Mouse (Mus musculus) brown adipose tissue, adult 24 weeks (tissue): ENCODE results near the gene Tnrc6b. TPM values are rescaled to one million over a fixed set of nuclear protein-coding genes. Genes with fewer than 3 reads are reported as not detected.

Experiments
- H3K27ac ChIP-seq: fragments of 200-500 bp; replicated peaks from 2 replicates; pipeline ENCODE4 v1.5.1; 2012; ENCODE audit warnings: low read depth, mild to moderate bottlenecking, low read length
- H3K4me1 ChIP-seq: fragments of 200-500 bp; 2 replicates; pipeline ENCODE4 v1.6.1; 2012; ENCODE audit warnings: low read length, mixed read lengths; ENCODE audit not compliant: control insufficient read depth, insufficient read depth, insufficient read length
- H3K4me3 ChIP-seq: fragments of 200-500 bp; 2 replicates; pipeline ENCODE4 v1.5.1; 2012; ENCODE audit warnings: low read depth, mild to moderate bottlenecking, low read length, moderate library complexity; ENCODE audit not compliant: insufficient read depth
- polyA plus RNA-seq: library from polyadenylated mRNA; stranded (reverse); fragments of >200 nt; gene quantifications from 2 replicates; pipeline ENCODE4 v1.2.4, GENCODE M21; 2012; ENCODE audit not compliant: missing spikeins, insufficient read depth, insufficient read length

Tnrc6b gene
- polyA plus RNA-seq, 1 experiment: 17.8 TPM

DNA sequence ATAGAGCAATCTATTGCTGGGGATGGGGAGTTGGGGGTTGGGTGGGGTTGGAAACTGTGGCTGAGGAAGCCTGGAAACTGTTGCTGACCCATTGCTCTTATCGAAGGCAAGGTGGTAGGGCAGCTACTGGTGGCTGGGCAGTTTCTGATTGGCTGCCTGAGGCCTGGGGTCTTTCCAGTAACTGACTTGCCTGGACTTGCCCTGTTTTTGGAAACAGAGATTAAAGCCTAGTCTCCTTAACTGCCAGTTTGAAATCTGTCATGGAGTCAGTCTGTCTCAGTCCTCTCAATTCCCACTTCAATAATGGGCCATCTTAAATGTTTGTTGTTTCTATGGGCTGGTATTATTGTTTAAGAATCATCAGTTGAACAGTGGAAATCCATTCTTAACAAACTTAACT, 63.6 kb downstream of the Tnrc6b start:
- Histone ChIP-seq H3K4me1 (no peaks in the 10 kb centered on the region; the same call in none of the 2 replicates), H3K27ac (no peak overlapping the region), H3K4me3 (no peak overlapping the region)

DNA sequence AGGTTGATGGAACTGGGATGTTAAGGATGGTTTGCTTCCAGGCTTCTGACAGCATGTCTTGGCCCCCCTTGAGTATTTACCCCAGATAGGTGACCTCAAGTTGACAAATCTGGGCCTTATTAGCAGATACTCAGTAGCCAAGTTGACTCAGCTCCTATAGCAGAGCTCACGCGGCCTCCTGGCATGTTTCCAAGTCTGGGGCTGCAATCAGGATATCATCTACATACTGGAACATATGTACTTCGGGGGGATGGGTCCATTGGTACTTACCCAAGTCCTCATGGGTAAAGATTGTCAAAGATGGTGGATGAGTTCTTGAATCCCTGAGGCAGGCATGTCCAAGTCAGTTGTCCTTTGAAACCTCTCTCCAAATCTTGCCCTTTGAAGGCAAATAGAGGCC, 67.9 kb downstream of the Tnrc6b start:
- H3K4me1 ChIP-seq: peaks cover 2% of the 10 kb centered on the region
- no peak overlapping the region for H3K4me3 ChIP-seq
- no peak overlapping the region for H3K27ac ChIP-seq

DNA sequence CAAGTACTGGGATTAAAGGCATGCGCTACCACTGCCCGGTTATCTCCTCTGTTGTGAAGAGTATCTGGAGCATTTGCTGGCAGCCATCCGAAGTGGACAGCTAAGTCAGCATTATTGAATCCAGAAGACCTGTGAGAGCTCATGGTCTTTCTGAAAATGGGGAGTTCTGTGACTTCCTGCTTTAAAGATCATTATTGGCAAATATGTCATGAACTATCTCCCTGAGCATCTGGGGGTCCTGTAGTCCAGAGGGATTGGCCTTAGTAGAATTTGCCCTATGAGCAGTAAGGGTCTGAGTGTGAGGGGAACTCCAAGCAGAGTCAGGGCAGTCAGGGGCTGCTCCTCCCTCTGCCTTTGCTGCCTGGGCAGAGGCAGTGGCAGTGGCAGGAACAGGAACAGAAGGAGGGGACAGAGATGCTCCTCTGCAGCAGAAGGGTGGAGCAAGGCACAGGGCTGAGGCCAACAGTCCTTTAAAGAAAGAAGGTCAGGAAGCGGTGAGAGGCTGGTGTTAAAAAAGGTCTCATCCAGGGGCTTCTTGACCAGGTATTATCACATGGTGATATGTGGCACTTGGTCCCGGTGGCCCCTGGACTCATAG, 69.1 kb downstream of the Tnrc6b start:
- H3K27ac ChIP-seq: no peak overlapping the region
- H3K4me3 ChIP-seq: no peak overlapping the region
- peaks cover 5% of the 10 kb centered on the region for H3K4me1 ChIP-seq

DNA sequence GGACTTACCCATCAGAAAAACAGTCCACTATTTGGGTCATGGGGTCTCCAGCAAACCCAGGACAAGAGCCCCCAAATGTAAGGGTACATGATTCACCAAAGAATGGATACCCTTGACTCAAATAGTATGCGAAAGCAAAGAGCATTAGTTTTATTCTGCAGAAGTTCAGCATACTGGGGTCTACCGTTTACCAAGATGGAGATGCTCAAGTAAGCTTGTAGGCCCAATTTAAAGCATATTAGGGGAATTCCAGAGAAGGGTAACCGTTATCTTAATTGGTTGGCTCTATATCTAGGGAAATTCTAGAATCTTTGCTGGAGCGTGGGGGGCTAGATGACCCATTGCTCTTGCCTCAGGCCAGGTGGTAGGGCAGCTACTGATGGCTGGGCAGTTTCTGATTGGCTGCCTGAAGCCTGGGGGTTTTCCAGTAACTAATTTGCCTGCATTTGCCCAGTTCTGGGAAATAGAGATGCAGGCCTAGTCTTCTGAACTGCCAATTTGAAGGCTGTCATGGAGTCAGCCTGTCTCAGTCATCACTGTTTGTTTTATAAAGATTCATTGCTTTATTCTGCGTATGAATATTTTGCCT, 70.2 kb downstream of the Tnrc6b start:
- H3K27ac ChIP-seq: no peak overlapping the region
- H3K4me1 ChIP-seq: peaks cover 5% of the 10 kb centered on the region
- H3K4me3 ChIP-seq: no peak overlapping the region

DNA sequence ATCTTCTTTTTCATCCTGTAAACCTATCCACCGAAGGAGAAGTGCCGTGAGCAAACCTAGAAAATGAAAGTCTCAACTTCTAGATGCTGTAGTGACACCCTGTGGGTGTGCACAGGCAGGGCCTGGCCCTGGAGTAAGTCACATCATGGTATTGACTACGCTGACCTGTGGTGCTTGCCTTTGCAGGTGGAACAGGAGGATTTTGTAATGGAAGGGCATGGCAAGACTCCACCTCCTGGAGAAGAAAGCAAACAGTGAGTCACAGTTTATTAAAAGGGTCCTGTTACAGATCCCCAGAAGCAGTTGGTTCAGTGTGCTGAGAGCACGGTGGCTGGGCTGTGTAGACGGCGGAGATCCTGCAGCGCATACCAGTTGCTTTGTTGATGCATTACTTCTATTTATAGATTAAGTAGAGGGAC, 73.4 kb downstream of the Tnrc6b start:
- Histone ChIP-seq H3K27ac (no peak overlapping the region), H3K4me1 (peaks cover 5% of the 10 kb centered on the region), H3K4me3 (no peak overlapping the region)

DNA sequence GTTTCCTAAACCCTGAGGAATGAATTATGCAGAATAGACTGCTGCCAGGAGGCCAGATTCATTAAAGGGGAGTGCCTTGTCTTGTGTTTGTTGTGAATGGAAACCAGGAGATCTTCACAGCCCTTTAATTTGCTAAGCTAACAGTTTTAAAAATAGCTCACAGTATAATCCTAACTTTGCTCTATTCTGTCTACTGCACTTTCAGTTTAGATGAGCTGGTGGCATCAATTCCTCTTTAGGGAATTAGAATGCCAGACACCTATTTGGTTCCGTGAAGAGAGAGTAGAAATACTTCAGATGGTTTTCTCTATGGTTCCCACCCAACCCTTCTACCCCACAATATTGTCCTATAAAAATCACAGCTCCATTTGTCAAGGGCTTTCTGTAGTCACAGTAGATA, 74.6 kb downstream of the Tnrc6b start:
- H3K27ac ChIP-seq: no peak overlapping the region
- H3K4me3 ChIP-seq: no peak overlapping the region
- H3K4me1 ChIP-seq: peaks cover 3% of the 10 kb centered on the region; the same call in 1 of the 2 replicates

DNA sequence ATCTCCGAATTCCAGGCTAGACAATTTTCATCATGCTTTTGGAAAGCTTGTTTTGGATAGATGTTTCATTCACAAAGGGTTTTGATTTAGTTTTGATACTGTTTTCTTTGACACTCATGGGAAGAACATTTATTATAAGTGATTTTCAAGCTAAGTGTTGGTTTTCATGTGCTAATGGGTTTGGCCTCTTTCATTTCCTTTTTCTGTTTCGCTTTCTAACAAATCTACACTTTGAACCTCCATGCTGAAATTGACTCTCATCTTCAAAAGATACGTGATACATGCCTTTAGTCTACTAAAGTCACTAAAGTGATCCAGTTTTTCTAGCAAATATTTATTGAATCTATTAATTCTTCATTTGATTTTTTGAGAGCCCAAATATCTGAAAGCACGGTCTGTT, 76.6 kb downstream of the Tnrc6b start:
- no peak overlapping the region for H3K4me3 ChIP-seq
- H3K27ac ChIP-seq: no peak overlapping the region
- H3K4me1 ChIP-seq: peaks cover 3% of the 10 kb centered on the region; the same call in 1 of the 2 replicates

DNA sequence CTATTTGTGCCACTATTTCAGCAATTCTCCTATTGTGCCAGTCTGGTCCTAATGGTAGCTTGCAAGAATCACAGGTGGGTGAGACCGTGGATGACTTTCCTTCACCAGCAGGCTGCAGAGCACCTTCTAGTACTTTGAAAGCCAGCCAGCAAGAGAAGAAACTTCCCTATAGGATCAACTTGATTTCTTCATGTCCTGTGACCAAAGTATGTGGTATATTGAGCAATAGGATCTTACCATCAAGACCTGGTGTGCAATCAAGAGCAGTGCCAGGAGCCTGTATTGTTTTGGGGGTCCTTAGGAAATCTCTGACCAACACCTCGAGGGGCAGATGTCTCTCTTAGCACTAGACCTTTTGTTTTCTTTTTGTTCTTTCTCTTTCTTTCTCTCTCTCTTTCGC, 81.4 kb downstream of the Tnrc6b start:
- Histone ChIP-seq H3K4me3 (no peak overlapping the region), H3K4me1 (peaks cover 5% of the 10 kb centered on the region; the same call in 1 of the 2 replicates), H3K27ac (no peak overlapping the region)

DNA sequence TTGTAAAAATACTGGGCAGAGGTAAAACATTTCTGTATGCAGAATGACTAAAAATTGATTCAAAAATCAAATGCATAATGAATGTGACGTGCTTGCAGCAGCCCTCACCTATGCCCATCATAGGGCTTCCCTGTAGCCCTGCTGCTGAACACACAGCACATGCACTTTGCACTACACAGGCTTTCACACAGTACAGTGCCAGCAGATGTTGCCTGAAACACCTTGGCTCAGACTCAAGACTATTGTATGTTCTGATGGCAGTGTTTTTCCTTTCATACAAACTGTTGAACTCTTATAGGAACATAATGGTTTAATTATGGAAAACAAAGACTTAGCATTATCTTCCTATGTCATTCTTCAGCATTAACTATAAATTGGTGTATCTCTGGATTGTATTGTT, 84.0 kb downstream of the Tnrc6b start:
- Histone ChIP-seq H3K27ac (no peak overlapping the region), H3K4me3 (no peak overlapping the region), H3K4me1 (peaks cover 5% of the 10 kb centered on the region; the same call in 1 of the 2 replicates)

DNA sequence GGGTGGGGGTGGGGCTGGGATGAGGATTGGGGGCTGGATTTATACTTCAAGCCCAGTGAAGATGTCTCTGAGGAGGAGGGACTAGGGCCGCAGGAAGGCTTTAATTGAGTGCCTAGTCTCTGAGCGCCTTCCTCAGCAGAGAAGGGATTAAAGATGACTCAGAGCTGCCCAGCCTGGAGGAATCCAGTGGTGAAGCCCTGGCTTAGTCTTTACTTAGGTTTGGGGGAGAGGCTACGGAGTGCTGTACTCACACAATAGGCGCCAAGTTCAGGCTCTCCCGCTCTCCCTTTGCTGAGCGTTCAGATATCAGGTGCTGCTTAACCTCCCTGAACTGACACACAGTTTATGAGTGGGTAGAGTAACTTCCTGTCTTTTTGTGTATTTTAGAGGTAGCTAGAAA, 86.6 kb downstream of the Tnrc6b start:
- Histone ChIP-seq H3K4me1 (peaks cover 9% of the 10 kb centered on the region), H3K4me3 (peak overlapping the region; percentile 43), H3K27ac (peak overlapping the region; percentile 79)

DNA sequence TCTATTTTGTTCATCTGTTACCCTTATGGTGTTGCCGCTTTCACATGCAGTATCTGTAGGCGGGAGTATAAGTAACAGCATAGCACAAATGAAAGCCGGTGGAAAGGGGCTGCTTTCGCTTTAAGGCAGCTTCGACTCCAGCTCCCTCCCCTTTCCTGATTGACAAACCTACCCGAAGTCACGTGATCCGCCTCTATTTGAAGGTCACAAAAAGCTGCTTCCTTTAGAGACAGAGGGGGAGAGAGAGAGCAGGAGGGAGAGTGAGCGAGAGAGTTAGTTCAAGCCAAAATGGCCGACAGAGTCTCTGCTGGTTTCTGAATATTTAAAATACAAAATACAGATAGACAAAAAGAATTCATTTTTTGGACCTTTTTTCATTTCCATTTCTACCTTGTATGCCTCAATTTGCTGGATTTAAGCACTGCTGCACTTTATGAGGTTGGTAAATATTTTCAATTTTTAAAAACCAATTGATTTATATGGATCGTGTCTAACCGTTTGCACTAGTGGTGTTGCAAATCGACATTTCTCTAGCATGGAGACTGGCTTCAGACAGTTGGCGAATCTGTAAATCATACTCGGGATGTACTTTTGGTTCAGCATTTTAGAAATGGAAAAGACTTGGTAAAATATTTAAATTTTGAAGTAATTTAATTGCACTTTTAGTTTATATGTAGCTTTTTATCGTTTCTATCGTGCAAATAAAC, 87.4 kb downstream of the Tnrc6b start:
- Histone ChIP-seq H3K4me3 (peak overlapping the region; percentile 66), H3K4me1 (peaks cover 11% of the 10 kb centered on the region), H3K27ac (peak overlapping the region; percentile 35; the same call in 1 of the 2 replicates)

DNA sequence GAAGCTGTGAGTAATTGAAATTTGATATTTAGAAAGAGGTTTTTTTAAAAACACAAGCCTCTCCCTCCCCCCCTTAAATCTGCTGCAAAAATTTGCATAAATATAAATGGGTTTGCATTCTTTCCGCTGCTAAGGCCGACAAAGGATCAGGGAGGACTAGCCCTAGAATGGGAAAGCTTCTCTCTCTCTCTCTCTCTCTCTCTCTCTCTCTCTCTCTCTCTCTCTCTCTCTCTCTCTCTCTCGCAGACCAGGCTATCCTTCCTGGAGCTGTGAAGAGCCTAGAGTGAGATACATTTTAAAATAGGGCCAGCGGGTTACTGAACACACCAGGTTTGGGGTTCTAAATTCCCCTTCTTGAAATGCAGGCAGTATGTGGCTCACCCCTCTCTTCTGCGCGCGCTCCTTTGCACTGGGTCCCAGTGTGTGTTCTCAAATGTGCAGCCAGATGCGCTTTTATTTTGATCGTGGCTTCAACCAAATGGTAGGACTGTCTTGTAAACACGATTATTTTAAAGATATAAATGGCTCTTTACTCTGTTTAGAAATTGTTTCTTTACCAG, 88.0 kb downstream of the Tnrc6b start:
- peak overlapping the region; percentile 66 for H3K4me3 ChIP-seq
- peak overlapping the region; percentile 66 for H3K27ac ChIP-seq
- peaks cover 13% of the 10 kb centered on the region for H3K4me1 ChIP-seq

DNA sequence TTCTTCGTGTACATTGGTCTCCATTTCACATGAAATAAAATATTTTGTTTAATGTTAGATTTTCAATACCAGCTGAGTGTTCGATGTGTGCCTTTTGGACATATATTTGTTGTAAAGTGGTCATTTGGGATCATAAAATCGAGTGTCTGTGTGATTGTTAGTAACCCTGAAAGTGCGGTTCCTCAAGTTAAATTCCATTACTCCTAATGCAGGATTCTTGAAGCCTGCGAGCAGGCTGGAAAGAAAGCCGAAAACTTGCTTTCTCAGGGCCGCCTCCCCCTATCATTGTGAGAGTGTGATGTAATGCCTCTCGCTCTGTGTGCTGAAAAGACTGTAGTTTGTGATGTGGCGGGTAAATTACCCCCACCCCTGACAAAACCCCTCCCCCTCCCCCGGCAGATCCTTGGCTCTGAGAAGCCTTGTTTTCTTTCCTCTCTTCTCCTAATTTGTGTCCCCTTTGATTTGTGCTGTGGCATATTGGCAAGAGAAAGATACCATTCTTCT, 88.6 kb downstream of the Tnrc6b start:
- peak overlapping the region; percentile 66 for H3K4me3 ChIP-seq
- H3K4me1 ChIP-seq: peaks cover 13% of the 10 kb centered on the region
- no peak overlapping the region for H3K27ac ChIP-seq

DNA sequence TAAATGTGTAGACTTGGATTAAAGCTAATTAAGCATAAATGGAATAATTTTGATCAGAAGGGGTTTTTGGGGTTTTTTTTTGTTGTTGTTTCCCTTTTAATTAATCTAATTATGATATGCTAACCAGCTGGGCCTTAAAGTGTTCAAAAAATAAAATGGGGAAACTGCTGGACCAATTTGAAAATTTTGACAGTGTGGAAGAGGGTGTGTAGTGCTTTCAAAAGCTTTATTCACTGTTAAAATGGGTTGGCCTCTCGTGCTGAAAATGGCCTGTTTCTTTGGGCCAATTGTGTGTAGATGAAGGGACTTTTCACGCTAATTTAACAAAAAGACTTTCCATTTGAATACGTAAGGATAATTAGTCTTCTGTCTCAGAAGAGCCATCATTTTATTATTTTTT, 89.1 kb downstream of the Tnrc6b start:
- Histone ChIP-seq H3K4me1 (peaks cover 13% of the 10 kb centered on the region), H3K4me3 (no peak overlapping the region), H3K27ac (no peak overlapping the region)

DNA sequence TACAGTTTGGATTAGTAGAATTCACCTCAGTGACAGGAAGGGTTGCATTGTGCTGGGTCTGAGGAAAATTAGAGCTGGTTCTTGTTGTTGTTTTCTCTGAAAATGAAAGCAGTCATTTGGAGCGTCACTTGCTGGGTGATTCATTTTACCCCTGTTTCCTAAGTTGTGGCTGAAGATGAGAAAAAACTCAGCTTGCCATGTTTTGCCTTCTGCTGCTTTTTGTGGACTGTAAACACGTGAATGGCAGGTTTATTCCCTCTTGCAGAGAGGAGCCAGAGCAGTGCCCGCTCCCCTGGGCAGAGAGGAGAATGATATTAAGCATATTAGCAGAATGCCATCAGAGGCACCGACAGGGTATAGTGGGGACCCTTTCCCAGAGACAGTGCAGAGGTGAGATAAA, 89.7 kb downstream of the Tnrc6b start:
- Histone ChIP-seq H3K27ac (peak overlapping the region; percentile 29), H3K4me1 (peaks cover 13% of the 10 kb centered on the region), H3K4me3 (peak overlapping the region; percentile 24)
